Mouse (Mus musculus): ENCODE data around the gene Pacsin3. TPM values are rescaled to one million over a fixed set of nuclear protein-coding genes. Genes with fewer than 3 reads are reported as not detected.

Gene Pacsin3
- polyA plus RNA-seq, 1 experiment from 2014 or later = 19.2 TPM

GRCm38 (mm10) chr2:91312578-91313311 is 57.0 kb downstream of the Pacsin3 start:
- Histone ChIP-seq H3K4me3 (replicated peaks; ENCODE audit: low read length) (no peak overlapping the region), H3K27ac (ENCODE audit: low read length) (no peak overlapping the region), H3K9ac (replicated peaks; ENCODE audit: low read depth, low read length) (no peak overlapping the region), H3K9me3 (ENCODE audit: control insufficient read depth, low read length) (no peaks in the 10 kb centered on the region), H3K4me1 (replicated peaks; ENCODE audit: control insufficient read depth, insufficient read depth, low read length) (0 out of 2 replicates have a peak, but pooled peaks cover 3% of the 10 kb centered on the region), H3K27me3 (replicated peaks; ENCODE audit: control insufficient read depth, insufficient read depth, low read length) (no peaks in the 10 kb centered on the region), H3K36me3 (ENCODE audit: control insufficient read depth, insufficient read depth) (no peaks in the 10 kb centered on the region), H3K4me2 (ENCODE audit: low read length) (no peak overlapping the region)
- ATAC-seq = no peak
- WGBS = 59% methylated on average over 10 of the region's 10 CpGs

DNA sequence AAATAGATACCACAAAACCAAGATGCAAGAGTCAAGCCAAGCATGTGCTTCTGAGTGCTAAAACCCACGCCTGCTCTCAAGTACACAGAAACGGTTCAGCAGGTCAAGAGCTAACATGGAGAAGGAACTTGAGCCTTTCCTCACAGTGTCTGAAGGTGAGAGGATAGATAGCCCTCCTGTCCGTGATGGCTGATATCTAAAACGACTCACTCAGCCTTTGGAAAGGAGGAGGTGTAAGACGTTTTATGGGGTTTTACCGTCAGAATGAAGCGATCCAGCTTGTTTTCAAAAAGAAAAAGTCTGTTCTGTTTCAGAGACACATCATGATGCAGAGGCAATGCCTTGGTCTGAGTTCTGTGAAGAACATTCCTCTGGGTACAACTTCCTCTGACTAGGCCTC is 58.4 kb downstream of the Pacsin3 start:
- 94% methylated on average over 7 of the region's 7 CpGs for WGBS
- ATAC-seq = no peak
- no peaks in the 10 kb centered on the region for H3K9me3 ChIP-seq (ENCODE audit: control insufficient read depth, low read length)

More for the DNA sequence above, 58.4 kb downstream of the Pacsin3 start:
- H3K4me3 ChIP-seq (replicated peaks; ENCODE audit: low read length) = no peak overlapping the region
- H3K4me1 ChIP-seq (replicated peaks; ENCODE audit: control insufficient read depth, insufficient read depth, low read length) = 0 out of 2 replicates have a peak, but pooled peaks cover 3% of the 10 kb centered on the region
- no peak overlapping the region for H3K9ac ChIP-seq (replicated peaks; ENCODE audit: low read depth, low read length)
- no peaks in the 10 kb centered on the region for H3K27me3 ChIP-seq (replicated peaks; ENCODE audit: control insufficient read depth, insufficient read depth, low read length)
- no peaks in the 10 kb centered on the region for H3K36me3 ChIP-seq (ENCODE audit: control insufficient read depth, insufficient read depth)
- H3K4me2 ChIP-seq (ENCODE audit: low read length) = no peak overlapping the region
- H3K27ac ChIP-seq (ENCODE audit: low read length) = no peak overlapping the region

Other genes starting within 250 kb of the Pacsin3 start
- gene Rapsn, start 220.3 kb upstream of the Pacsin3 start, polyA plus RNA-seq (2015; fragmentation: Nextera tagmentation; extraction: Ambion mirVana) = 0.51 and 0.86 TPM in 2 replicates
- gene Psmc3, start 201.9 kb upstream of the Pacsin3 start, polyA plus RNA-seq (2015; fragmentation: Nextera tagmentation; extraction: Ambion mirVana) = 236 and 238 TPM in 2 replicates
- gene Slc39a13, start 185.5 kb upstream of the Pacsin3 start, polyA plus RNA-seq (2015; fragmentation: Nextera tagmentation; extraction: Ambion mirVana) = 23.1 and 33.3 TPM in 2 replicates
- 1.7 and 1.9 TPM in 2 replicates for gene Spi1, start 173.6 kb upstream of the Pacsin3 start, polyA plus RNA-seq (2015; fragmentation: Nextera tagmentation; extraction: Ambion mirVana)
- not detected in 2 replicates for gene Mybpc3, start 137.8 kb upstream of the Pacsin3 start, polyA plus RNA-seq (2015; fragmentation: Nextera tagmentation; extraction: Ambion mirVana)
- 49.3 and 59.4 TPM in 2 replicates for gene Madd, start 72.1 kb upstream of the Pacsin3 start, polyA plus RNA-seq (2015; fragmentation: Nextera tagmentation; extraction: Ambion mirVana)
- 2.4 and 2.6 TPM in 2 replicates for gene Nr1h3, start 53.1 kb upstream of the Pacsin3 start, polyA plus RNA-seq (2015; fragmentation: Nextera tagmentation; extraction: Ambion mirVana)
- gene Acp2, start 53.1 kb upstream of the Pacsin3 start, polyA plus RNA-seq (2015; fragmentation: Nextera tagmentation; extraction: Ambion mirVana) = 37.6 and 39.0 TPM in 2 replicates
- 16.6 and 17.0 TPM in 2 replicates for gene Ddb2, start 19.0 kb upstream of the Pacsin3 start, polyA plus RNA-seq (2015; fragmentation: Nextera tagmentation; extraction: Ambion mirVana)
- gene Arfgap2, start 9.0 kb downstream of the Pacsin3 start, polyA plus RNA-seq (2015; fragmentation: Nextera tagmentation; extraction: Ambion mirVana) = 77.5 and 77.7 TPM in 2 replicates
- 163 and 187 TPM in 2 replicates for gene 1110051M20Rik, start 188.8 kb downstream of the Pacsin3 start, polyA plus RNA-seq (2015; fragmentation: Nextera tagmentation; extraction: Ambion mirVana)
- gene Lrp4, start 201.6 kb downstream of the Pacsin3 start, polyA plus RNA-seq (2015; fragmentation: Nextera tagmentation; extraction: Ambion mirVana) = 4.5 and 5.9 TPM in 2 replicates